Mouse (Mus musculus) adipocyte (in vitro differentiated cells): Measurements from ENCODE around the gene Tjp2.
A peak's percentile ranks its signal among the peaks of the same experiment; 100 is the strongest.

Source experiments
- DNase-seq: peaks from one replicate; pipeline ENCODE4 v3.0.0-alpha.2; 2016; ENCODE audit warnings: low spot score

Tjp2 gene

DNA sequence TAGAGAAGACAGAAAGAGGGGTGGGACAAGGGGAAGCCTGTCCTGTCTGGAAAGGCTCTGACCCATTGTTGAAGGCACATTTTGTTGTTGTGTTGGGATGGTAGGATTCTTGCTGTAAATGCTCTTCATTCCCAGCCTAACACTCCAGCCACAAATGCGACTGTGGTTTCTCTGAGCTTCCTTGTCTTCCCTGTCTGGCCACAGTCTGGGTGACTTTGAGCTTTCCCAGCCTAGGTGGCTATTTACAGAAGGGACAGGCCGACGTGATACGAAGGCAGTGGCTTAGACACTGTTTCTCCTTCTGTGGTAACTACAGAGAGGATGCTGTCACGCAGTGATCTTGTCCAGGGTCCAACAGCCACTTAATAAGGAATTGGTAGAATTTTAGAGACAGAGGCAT is 166.8 kb downstream of the Tjp2 start:
- DNase-seq, result no peak

DNA sequence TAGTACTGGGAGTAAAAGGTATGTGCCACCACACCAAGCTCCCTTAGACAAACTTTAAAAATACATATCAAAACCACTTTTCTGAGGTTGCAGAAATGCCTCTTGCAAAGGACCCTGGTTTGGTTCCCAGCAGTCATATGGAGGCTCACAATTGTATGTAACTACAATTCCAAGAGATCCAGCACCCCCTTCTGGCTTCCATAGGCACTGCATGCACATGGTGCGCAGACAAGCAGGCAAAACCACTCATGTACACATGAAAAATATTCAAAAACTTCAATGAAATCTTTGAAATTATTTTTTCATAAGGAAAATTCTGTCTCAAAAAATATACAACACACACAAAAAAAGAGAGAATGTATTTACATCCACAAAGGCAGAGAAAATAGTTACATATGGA is 167.9 kb downstream of the Tjp2 start:
- DNase-seq, result no peak

- DNase-seq, result peak; percentile 98
Observed at GRCm38 (mm10) chr19:24054904-24055303, 169.9 kb downstream of the Tjp2 start.

- DNase-seq, result peak; percentile 49
Observed at GRCm38 (mm10) chr19:24054265-24054664, 170.6 kb downstream of the Tjp2 start.

GRCm38 (mm10) chr19:24050514-24050913 is 174.3 kb downstream of the Tjp2 start:
- no peak for DNase-seq

DNA sequence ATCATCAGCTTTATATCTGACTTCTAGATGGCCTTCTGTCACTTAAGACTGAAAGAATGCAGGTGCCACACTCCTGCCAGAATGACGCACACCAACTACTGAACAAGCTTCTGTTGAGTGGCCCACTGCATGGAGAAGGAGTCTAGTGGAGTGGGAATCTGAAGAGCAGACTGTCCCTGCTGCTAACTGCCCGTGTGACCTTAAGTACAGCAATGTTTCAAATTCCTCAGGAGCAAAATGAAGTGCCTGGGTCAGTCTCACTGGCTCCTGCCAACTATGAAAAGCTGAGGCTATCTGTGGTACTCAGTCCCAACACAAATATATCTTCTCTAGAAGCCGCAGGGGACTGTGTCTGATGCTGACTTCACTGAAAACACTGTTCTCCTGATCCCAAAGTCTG is 175.5 kb downstream of the Tjp2 start:
- no peak for DNase-seq

DNA sequence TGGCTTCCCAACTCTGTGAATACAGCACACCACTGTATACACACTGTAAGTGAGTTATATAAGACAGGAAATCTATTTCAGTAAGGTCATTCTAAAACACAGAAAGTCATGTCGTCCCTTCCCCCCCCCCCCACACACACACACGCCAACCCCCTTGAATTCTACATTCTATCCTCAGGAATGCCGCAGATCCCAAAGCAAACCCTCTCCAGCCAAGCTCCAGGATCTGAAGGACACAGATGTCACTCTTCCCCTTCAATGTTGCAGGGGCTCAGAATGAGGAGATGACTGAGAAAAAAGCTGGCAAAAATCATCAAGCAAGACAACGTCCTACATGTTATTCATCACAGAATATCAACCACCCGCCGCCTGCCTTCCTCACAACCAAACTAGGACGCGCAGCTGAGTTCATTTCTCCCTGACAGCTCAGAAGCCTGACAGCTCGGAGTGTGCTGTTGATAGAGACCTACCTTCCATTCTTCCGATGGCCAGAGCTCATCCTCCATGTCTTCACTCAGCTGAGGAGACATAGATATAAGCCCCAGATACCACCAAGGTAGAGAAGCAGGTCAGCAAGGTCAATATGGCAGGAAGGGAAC is 178.3 kb downstream of the Tjp2 start:
- DNase-seq, result no peak
